Mouse (Mus musculus): ENCODE results near the gene Elmod3.

DNA sequence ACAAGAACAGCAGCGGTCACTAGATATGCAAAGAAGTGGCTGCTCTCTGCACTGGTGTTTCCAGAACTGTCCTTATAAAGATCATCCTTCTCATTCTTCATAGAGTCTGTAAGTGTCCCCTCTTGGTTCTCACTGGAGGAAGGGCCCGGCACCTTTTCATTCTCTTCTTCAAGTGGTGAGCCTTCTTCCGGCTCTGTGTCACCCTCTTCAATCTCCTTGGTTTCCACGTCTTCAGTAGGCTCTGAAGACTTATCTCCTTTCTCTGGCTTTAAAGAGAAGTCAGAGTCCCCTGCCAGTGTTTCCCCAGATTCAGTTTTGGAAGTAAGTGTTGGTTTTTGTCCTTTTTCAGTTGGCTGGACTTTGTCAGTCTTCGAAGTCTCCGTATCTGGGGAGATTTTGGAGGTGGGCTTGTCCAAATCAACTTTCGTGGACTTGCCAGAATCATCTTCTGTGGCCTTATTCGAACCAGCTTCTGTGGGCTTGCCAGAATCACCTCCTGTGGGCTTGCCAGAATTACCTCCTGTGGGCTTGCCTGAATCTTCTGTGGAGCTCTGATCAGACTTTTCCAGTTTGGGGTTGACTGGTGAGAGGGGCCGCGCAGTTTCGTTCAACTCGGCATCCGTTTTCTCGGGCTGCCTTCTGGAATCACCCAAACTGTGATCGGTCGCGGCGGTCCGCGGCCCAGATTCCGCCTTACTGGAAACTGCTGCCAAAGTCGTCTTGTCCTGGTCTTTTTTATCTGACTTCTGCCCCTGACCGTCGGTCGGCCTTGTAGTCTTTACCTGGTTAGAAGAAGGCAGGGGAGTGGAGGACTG, 17.6 kb upstream of the Elmod3 start:
- TF ChIP-seq CTCF (conservative IDR thresholded peaks at IDR 0.05 in 1 of 2, IDR thresholded peaks at IDR 0.05 in 1 of 2; ENCODE audit: low read depth in 2 of 2, low read length in 2 of 2) (no peak), BHLHE40 (IDR thresholded peaks at IDR 0.05; ENCODE audit: low read depth, low read length) (no peak), POLR2A (IDR thresholded peaks at IDR 0.05; ENCODE audit: low read depth, low read length) (no peak), GABPA (IDR thresholded peaks at IDR 0.05; ENCODE audit: insufficient replicate concordance, low read depth, low read length) (no peak), IRF4 (IDR thresholded peaks at IDR 0.05; ENCODE audit: low read depth, low read length) (no peak), EP300 (IDR thresholded peaks at IDR 0.05; ENCODE audit: low read length) (no peak), USF1 (IDR thresholded peaks at IDR 0.05; ENCODE audit: low read depth, low read length) (no peak), ZKSCAN1 (IDR thresholded peaks at IDR 0.05; ENCODE audit: borderline replicate concordance, low read depth, low read length) (no peak), E2F4 (IDR thresholded peaks at IDR 0.05; ENCODE audit: insufficient replicate concordance, low read depth, low read length) (no peak), TCF12 (IDR thresholded peaks at IDR 0.05; ENCODE audit: low read depth, low read length) (no peak), CHD1 (IDR thresholded peaks at IDR 0.05; ENCODE audit: low read depth, low read length) (no peak), MAFK (IDR thresholded peaks at IDR 0.05; ENCODE audit: insufficient replicate concordance, low read length) (no peak), MAX (IDR thresholded peaks at IDR 0.05; ENCODE audit: low read length) (no peak)
